Mouse (Mus musculus) forebrain, embryonic 11.5 days (tissue): ENCODE results near the gene Gm11437. TPM values are rescaled to one million over a fixed set of nuclear protein-coding genes. Genes with fewer than 3 reads are reported as not detected.

Experiments used
- ATAC-seq: fragments of 200-750 bp; cut with Nextera tagmentation; replicated peaks from 2 replicates; pipeline ENCODE4 v1.8.0; 2017; ENCODE audit warnings: moderate TSS enrichment; ENCODE audit not compliant: low FRiP score
- DNase-seq: peaks from one replicate; pipeline ENCODE4 v3.0.0-alpha.2; 2017; ENCODE audit warnings: low spot score
- H3K27ac ChIP-seq: fragments of 300-500 bp; sonication (generic); 2 replicates; pipeline ENCODE4 v1.5.1; 2014; ENCODE audit warnings: low read depth, low read length
- H3K27me3 ChIP-seq: fragments of 300-500 bp; sonication (generic); 2 replicates; pipeline ENCODE4 v1.6.1; 2014; ENCODE audit warnings: mild to moderate bottlenecking, low read length, mixed read lengths; ENCODE audit not compliant: control insufficient read depth, insufficient read depth
- H3K36me3 ChIP-seq: fragments of 300-500 bp; sonication (generic); 2 replicates; pipeline ENCODE4 v1.6.1; 2014; ENCODE audit warnings: mild to moderate bottlenecking, low read length, moderate library complexity, mixed read lengths; ENCODE audit not compliant: control insufficient read depth, insufficient read depth
- H3K4me1 ChIP-seq: fragments of 300-500 bp; sonication (generic); replicated peaks from 2 replicates; pipeline ENCODE4 v1.6.1; 2014; ENCODE audit warnings: low read length, mixed read lengths; ENCODE audit not compliant: control insufficient read depth, insufficient read depth
- H3K4me2 ChIP-seq: fragments of 300-500 bp; sonication (generic); 2 replicates; pipeline ENCODE4 v1.6.1; 2014; ENCODE audit warnings: low read depth, mild to moderate bottlenecking, low read length, moderate library complexity, mixed read lengths; ENCODE audit not compliant: severe bottlenecking
- H3K4me3 ChIP-seq: fragments of 300-500 bp; sonication (generic); 2 replicates; pipeline ENCODE4 v1.5.1; 2014; ENCODE audit warnings: low read depth, low read length
- H3K9ac ChIP-seq: fragments of 300-500 bp; sonication (generic); 2 replicates; pipeline ENCODE4 v1.6.1; 2014; ENCODE audit warnings: low read length
- H3K9me3 ChIP-seq: fragments of 300-500 bp; sonication (generic); 2 replicates; pipeline ENCODE4 v1.6.1; 2016; ENCODE audit warnings: low read length, mixed read lengths; ENCODE audit not compliant: control insufficient read depth
- WGBS: fragments of 180-500 bp; shearing (Covaris S2); extraction: QIAGEN DNeasy Blood & Tissue Kit; methylation state at CpG from one replicate; pipeline ENCODE4 v1.1.7; 2014; 5-methylcytosine and 5-hydroxymethylcytosine counted together
- polyA plus RNA-seq: library from polyadenylated mRNA; unstranded; fragments of >200 nt; fragmentation: Nextera tagmentation; extraction: Ambion mirVana; gene quantifications from 2 replicates; pipeline ENCODE4 v1.2.1, GENCODE M21; 2014

Gm11437 gene
- not detected in 2 replicates for polyA plus RNA-seq

DNA sequence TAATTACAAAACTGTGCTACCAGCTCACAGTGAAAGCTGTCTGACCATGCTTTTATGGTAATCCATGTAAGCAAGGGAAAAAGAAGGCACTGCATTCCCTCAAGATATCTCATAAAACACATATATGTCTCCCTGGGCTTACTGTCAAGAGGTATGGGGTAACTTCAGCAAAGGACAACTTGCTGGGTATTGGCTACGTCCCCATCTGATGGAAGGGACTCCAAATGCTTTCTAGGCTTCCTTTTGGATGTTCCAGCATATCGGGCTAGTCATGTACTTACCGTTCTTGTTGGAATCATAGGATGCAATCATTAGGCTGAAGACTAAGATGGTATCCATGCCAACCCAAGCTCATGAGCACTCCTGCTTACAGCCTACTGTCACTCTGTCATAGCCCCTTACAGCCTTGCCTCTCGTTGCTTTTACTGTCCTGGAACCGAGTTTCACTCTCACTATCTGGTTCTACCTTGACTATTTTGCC is at the start of gene Gm11437:
Gene Gm11437, minus strand, starts transcription at position 431 of the 481 bp plus-strand sequence.
- 88% methylated on average over 5 of the region's 5 CpGs for WGBS
- no peaks in the 10 kb centered on the region for H3K27me3 ChIP-seq
- no peak within 1 kb of the TSS for H3K9ac ChIP-seq
- H3K4me2 ChIP-seq = no peak within 1 kb of the TSS
- no peaks in the 10 kb centered on the region for H3K9me3 ChIP-seq
- H3K27ac ChIP-seq = no peak within 1 kb of the TSS
- no peak for ATAC-seq
- no peak for DNase-seq
- no peaks in the 10 kb centered on the region for H3K36me3 ChIP-seq
- H3K4me1 ChIP-seq = no peaks in the 10 kb centered on the region
- H3K4me3 ChIP-seq = no peak within 1 kb of the TSS

DNA sequence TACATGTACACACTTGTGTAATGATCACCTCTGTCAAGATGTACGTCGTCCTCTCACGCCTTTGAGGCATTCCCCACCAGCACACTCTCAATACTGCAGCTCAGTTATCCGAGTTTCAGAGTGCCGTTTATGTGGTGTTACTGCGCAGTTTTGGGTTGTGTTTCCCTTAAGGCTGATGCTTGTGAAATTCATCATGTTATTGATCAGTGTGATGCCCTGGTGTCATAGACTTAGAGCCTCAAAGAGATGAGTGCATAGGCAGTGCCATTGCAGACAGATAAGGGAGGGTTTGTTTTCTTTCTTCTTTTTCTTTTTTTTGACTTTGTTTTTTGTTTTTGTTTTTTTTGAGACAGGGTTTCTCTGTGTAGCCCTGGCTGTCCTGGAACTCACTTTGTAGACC is 43.6 kb upstream of the Gm11437 start:
- no peak overlapping the region for H3K4me2 ChIP-seq
- H3K9me3 ChIP-seq = no peaks in the 10 kb centered on the region
- no peak overlapping the region for H3K4me3 ChIP-seq
- H3K4me1 ChIP-seq = no peaks in the 10 kb centered on the region
- no peaks in the 10 kb centered on the region for H3K27me3 ChIP-seq
- no peak for ATAC-seq
- H3K9ac ChIP-seq = no peak overlapping the region
- 95% methylated on average over 6 of the region's 6 CpGs for WGBS
- DNase-seq = no peak
- H3K27ac ChIP-seq = no peak overlapping the region
- H3K36me3 ChIP-seq = no peaks in the 10 kb centered on the region

DNA sequence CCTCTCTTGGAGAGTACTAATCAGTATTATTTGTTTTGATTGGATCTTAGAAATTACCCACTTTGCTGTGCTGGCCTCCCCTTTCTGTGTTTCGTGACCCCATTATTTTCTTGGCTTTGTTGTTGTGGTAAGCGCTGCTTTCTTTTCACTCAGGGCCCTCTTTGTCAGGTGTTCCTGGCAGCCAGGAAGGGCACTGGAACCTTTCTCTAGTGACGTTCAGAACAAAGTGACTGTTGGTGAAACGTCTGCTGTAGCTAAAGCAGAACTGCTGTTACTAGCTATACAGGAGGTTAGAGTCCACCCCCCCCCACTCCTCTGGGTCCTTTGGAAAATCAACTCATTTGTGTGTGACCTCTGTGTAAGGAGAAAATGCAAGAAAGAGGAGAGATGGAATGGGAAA is 38.5 kb upstream of the Gm11437 start:
- DNase-seq = no peak
- H3K4me1 ChIP-seq = peaks cover 2% of the 10 kb centered on the region; the same call in 1 of the 2 replicates
- no peaks in the 10 kb centered on the region for H3K9me3 ChIP-seq

DNA sequence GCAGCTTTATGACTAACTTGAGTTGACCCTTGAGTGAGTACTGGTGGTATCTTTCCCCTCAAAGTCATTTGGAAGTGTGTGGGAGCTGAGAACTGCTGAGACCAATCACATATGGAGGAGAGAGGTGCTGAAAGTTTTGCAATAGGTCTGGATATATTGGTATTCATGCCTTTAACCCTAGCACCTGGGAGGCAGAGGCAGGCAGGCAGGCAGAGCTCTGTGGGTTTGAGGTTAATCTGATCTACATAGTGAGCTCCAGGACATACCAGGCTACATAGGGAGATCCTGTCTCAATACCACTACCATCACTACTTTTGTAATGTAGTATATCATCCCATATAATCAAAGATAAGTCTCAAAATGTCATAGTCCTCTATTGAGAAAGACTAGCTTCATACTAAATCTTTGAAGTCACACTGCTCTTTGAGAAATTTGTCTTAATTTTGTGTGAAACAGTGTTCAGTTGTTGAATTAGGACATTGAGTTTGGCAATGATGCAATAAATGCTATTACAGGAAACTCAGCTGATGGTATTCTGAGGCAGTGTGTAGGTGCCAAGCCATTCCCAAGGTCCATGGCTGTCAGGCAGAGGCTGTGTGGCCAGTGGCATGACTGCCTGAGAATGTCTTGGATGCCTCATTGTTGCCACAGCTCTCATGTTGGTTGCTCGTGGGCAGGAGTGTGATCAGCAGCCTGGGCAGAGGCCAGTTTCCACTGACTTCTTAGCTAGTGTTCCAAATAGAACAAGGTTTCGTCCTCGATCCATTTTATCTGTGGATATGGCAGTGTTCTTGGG is 30.5 kb upstream of the Gm11437 start:
- no peak for DNase-seq
- WGBS = 92% methylated on average over 3 of the region's 3 CpGs

More for the DNA sequence above, 38.5 kb upstream of the Gm11437 start:
- Histone ChIP-seq H3K4me3 (no peak overlapping the region), H3K27ac (no peak overlapping the region), H3K4me2 (no peak overlapping the region), H3K9ac (no peak overlapping the region), H3K36me3 (no peaks in the 10 kb centered on the region), H3K27me3 (no peaks in the 10 kb centered on the region)
- 28% methylated on average over 4 of the region's 4 CpGs for WGBS
- no peak for ATAC-seq

DNA sequence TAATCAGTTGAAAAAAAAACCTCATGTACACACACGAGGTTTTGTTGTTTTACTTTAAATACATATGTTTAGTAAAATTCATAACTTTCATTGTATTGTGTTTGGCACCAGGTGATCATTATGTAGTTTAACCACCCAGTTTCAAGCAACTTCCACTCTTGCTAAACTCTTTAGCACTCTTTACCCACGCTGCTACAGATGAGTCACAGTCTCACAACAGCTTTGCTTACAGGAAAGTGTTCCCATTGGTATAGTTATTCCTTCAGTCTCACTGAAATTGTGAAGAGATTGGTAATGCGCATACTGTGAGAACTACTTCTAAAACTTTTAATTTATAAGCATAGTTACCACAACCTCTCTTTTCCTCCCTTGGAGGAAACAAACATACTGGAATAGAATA is 27.5 kb upstream of the Gm11437 start:
- no peak for ATAC-seq
- DNase-seq = no peak
- H3K4me2 ChIP-seq = no peak overlapping the region
- WGBS = 89% methylated on average over 3 of the region's 3 CpGs
- H3K9me3 ChIP-seq = no peaks in the 10 kb centered on the region
- H3K27ac ChIP-seq = no peak overlapping the region
- no peaks in the 10 kb centered on the region for H3K27me3 ChIP-seq
- H3K4me1 ChIP-seq = no peaks in the 10 kb centered on the region
- H3K36me3 ChIP-seq = no peaks in the 10 kb centered on the region
- no peak overlapping the region for H3K4me3 ChIP-seq
- no peak overlapping the region for H3K9ac ChIP-seq

More for the DNA sequence above, 30.5 kb upstream of the Gm11437 start:
- Histone ChIP-seq H3K4me3 (no peak overlapping the region), H3K27ac (no peak overlapping the region), H3K4me1 (peaks cover 3% of the 10 kb centered on the region; the same call in 1 of the 2 replicates), H3K27me3 (no peaks in the 10 kb centered on the region), H3K9ac (no peak overlapping the region), H3K4me2 (no peak overlapping the region), H3K36me3 (no peaks in the 10 kb centered on the region), H3K9me3 (no peaks in the 10 kb centered on the region)
- no peak for ATAC-seq

DNA sequence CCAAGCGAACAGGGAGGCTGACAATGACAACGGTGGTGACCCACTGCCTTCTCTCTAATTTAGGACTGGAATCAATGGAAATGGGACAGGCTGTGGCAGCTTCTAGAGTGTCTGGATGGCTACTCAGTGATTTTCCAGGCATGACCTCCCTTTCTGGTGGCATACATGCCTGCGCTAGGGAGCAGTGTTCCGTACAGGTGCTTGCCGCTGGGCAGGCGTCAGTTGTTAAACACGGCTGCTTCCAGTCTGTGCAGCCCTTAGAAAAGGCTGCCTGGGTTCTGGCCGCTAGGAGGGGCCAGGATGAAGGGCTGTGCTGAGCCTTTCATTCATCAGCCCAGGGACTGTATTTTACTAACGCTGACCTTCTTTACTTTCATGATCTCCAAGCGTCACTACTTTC is 26.0 kb upstream of the Gm11437 start:
- no peaks in the 10 kb centered on the region for H3K27me3 ChIP-seq
- H3K9me3 ChIP-seq = no peaks in the 10 kb centered on the region
- H3K4me2 ChIP-seq = no peak overlapping the region
- 72% methylated on average over 10 of the region's 10 CpGs for WGBS
- DNase-seq (no peak), ATAC-seq (no peak)
- H3K9ac ChIP-seq = no peak overlapping the region
- no peaks in the 10 kb centered on the region for H3K4me1 ChIP-seq
- no peak overlapping the region for H3K4me3 ChIP-seq
- H3K36me3 ChIP-seq = no peaks in the 10 kb centered on the region
- H3K27ac ChIP-seq = no peak overlapping the region

DNA sequence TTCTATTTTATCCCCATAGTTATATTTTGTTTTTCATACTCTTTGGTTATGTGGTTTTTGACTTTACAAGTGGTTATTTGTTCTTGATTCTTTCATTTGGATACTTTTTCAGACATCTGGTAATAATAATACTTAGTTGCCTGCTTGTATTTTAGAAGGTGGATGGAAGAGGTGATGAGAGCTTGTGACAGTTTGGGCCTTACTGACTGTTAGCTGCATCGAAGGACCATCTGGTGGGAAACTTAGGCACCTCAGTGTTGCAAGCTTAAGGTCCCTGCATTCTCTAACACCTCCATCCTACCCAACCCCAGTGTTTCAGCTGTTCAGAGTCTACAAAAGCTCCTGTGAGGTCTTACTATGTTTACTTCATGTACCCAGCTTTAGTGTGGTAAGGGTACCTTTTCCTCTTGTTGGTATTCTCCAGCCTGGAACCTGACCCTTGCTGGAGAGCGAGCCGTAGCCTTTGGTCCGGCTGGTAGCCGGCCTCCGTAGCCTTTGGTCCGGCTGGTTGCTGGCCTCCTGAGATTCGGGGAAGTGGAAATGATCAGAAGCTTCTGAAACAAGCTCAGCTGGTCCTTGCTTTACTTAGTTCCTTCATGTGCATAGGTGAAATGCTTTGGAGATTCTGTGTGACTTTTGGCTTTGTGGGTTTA is 23.4 kb upstream of the Gm11437 start:
- 88% methylated on average over 8 of the region's 8 CpGs for WGBS
- no peak overlapping the region for H3K9ac ChIP-seq
- H3K27me3 ChIP-seq = no peaks in the 10 kb centered on the region

DNA sequence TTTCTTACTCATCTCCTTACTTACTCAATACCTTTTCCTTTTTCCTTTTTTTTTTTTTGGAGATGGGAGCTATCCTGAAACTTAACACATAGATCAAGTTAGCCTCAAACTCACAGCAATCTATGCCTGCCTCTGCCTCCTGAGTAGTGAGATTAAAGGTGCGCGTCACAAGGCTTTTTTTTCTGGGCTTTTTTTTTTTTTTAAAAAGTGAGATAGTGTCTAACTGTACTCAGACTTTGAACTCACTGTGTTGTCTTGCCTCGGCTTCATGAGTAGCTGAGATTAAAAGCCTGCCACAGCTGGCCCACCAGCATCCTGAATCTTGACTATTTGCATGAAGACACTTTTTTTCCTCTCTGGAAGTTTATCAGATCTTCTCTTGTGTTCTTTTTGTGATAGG is 21.3 kb upstream of the Gm11437 start:
- H3K27me3 ChIP-seq = no peaks in the 10 kb centered on the region
- WGBS = 91% methylated on average over 3 of the region's 3 CpGs
- ATAC-seq = no peak

More for the DNA sequence above, 23.4 kb upstream of the Gm11437 start:
- H3K4me3 ChIP-seq = no peak overlapping the region
- H3K4me2 ChIP-seq = no peak overlapping the region
- H3K27ac ChIP-seq = no peak overlapping the region
- H3K4me1 ChIP-seq = no peaks in the 10 kb centered on the region
- ATAC-seq (no peak), DNase-seq (no peak)
- no peaks in the 10 kb centered on the region for H3K9me3 ChIP-seq
- H3K36me3 ChIP-seq = no peaks in the 10 kb centered on the region

More for the DNA sequence above, 21.3 kb upstream of the Gm11437 start:
- no peaks in the 10 kb centered on the region for H3K36me3 ChIP-seq
- H3K4me3 ChIP-seq = no peak overlapping the region
- no peaks in the 10 kb centered on the region for H3K4me1 ChIP-seq
- no peak for DNase-seq
- no peak overlapping the region for H3K4me2 ChIP-seq
- H3K27ac ChIP-seq = no peak overlapping the region
- H3K9ac ChIP-seq = no peak overlapping the region
- H3K9me3 ChIP-seq = no peaks in the 10 kb centered on the region
